Mouse (Mus musculus) hindbrain, embryonic 10.5 days (tissue): Measurements from ENCODE around the gene Cemip. TPM values are rescaled to one million over a fixed set of nuclear protein-coding genes. Genes with fewer than 3 reads are reported as not detected.

Experiments used
- DNase-seq: peaks from one replicate; pipeline ENCODE4 v3.0.0-alpha.2; 2017; ENCODE audit warnings: low spot score
- H3K27ac ChIP-seq: fragments of 300-500 bp; sonication (generic); 2 replicates; pipeline ENCODE4 v1.5.1; 2016; ENCODE audit warnings: mild to moderate bottlenecking, moderate library complexity
- H3K27me3 ChIP-seq: fragments of 300-500 bp; sonication (generic); 2 replicates; pipeline ENCODE4 v1.6.1; 2016; ENCODE audit warnings: mild to moderate bottlenecking; ENCODE audit not compliant: poor library complexity, insufficient read depth, severe bottlenecking
- H3K36me3 ChIP-seq: fragments of 300-500 bp; sonication (generic); 2 replicates; pipeline ENCODE4 v1.6.1; 2016; ENCODE audit warnings: mild to moderate bottlenecking, moderate library complexity
- H3K4me1 ChIP-seq: fragments of 300-500 bp; sonication (generic); replicated peaks from 2 replicates; pipeline ENCODE4 v1.6.1; 2016; ENCODE audit warnings: mild to moderate bottlenecking
- H3K4me3 ChIP-seq: fragments of 300-500 bp; sonication (generic); 2 replicates; pipeline ENCODE4 v1.5.1; 2016; ENCODE audit warnings: mild to moderate bottlenecking, moderate library complexity
- H3K9me3 ChIP-seq: fragments of 300-500 bp; sonication (generic); 2 replicates; pipeline ENCODE4 v1.6.1; 2016; ENCODE audit warnings: mild to moderate bottlenecking, moderate library complexity
- WGBS: fragments of 180-500 bp; shearing (Covaris S2); methylation state at CpG from one replicate; pipeline ENCODE4 v1.1.7; 2016; 5-methylcytosine and 5-hydroxymethylcytosine counted together
- polyA plus RNA-seq: library from polyadenylated mRNA; unstranded; fragments of >200 nt; fragmentation: Nextera tagmentation; extraction: Ambion mirVana; gene quantifications from 2 replicates; pipeline ENCODE4 v1.2.1, GENCODE M21; 2016

Cemip gene
- polyA plus RNA-seq, 1 experiment from 2014 or later, result 0.33 TPM

- Histone ChIP-seq H3K27me3 (peaks cover 45% of the 10 kb centered on the region), H3K27ac (no peak overlapping the region), H3K9me3 (no peaks in the 10 kb centered on the region), H3K4me1 (peaks cover 22% of the 10 kb centered on the region), H3K4me3 (no peak overlapping the region), H3K36me3 (no peaks in the 10 kb centered on the region)
- 82% methylated on average over 3 of the region's 3 CpGs for WGBS
- no peak for DNase-seq
These were observed 1.9 kb upstream of the Cemip start for GRCm38 (mm10) chr7:84088191-84088590.

- H3K27ac ChIP-seq, result no peak overlapping the region
- H3K4me1 ChIP-seq, result peaks cover 22% of the 10 kb centered on the region
- no peaks in the 10 kb centered on the region for H3K36me3 ChIP-seq
- WGBS, result 3% methylated on average over 39 of the region's 39 CpGs
- peak; percentile 68 for DNase-seq
- H3K9me3 ChIP-seq, result no peaks in the 10 kb centered on the region
- H3K4me3 ChIP-seq, result peak overlapping the region; percentile 61
- peaks cover 45% of the 10 kb centered on the region for H3K27me3 ChIP-seq
These were observed 1.0 kb downstream of the Cemip start for GRCm38 (mm10) chr7:84085049-84085945.

DNA sequence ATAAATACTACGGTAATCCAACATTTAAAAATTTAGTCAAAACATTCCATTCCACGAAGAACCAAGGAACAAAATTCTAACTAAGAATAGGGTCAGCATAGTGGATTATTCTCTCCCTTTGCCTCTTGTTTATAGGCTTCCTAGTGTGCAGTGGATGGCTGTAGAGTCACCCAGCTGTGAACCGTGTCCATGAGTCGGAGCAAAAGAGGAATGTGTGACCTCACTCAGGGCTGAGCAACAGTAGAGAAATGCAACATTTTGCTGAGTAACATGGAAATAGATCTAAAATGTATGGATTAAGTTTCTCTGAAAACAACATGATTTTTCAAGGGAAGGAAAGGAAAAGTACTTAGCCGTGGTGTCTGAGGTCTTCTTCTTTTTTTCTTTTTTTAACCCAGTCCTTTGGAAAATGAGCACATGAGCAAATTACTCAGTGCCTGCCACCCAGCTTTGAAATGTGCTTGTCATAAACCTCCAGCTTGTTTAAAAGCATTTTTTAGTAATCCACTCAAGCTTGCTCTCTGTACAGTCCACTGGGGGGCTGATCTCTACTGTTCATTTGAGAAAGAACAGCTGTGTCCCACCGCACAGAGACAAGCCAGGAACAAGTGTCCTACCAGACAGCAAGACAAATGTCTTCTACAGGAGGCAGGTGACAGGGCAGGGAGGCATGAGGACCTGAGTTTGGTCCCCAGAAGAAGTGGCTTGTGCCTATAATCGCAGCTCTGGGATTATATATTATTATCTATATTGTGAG is 8.9 kb downstream of the Cemip start:
- no peaks in the 10 kb centered on the region for H3K9me3 ChIP-seq
- no peak for DNase-seq
- no peak overlapping the region for H3K4me3 ChIP-seq
- H3K4me1 ChIP-seq, result no peaks in the 10 kb centered on the region
- 72% methylated on average over 7 of the region's 7 CpGs for WGBS
- no peaks in the 10 kb centered on the region for H3K36me3 ChIP-seq
- no peak overlapping the region for H3K27ac ChIP-seq
- H3K27me3 ChIP-seq, result no peaks in the 10 kb centered on the region

GRCm38 (mm10) chr7:84074266-84074665 is 12.0 kb downstream of the Cemip start:
- no peak overlapping the region for H3K27ac ChIP-seq
- DNase-seq, result no peak
- H3K4me3 ChIP-seq, result no peak overlapping the region
- H3K9me3 ChIP-seq, result no peaks in the 10 kb centered on the region
- 76% methylated on average over 8 of the region's 8 CpGs for WGBS
- no peaks in the 10 kb centered on the region for H3K27me3 ChIP-seq
- no peaks in the 10 kb centered on the region for H3K36me3 ChIP-seq
- no peaks in the 10 kb centered on the region for H3K4me1 ChIP-seq

DNA sequence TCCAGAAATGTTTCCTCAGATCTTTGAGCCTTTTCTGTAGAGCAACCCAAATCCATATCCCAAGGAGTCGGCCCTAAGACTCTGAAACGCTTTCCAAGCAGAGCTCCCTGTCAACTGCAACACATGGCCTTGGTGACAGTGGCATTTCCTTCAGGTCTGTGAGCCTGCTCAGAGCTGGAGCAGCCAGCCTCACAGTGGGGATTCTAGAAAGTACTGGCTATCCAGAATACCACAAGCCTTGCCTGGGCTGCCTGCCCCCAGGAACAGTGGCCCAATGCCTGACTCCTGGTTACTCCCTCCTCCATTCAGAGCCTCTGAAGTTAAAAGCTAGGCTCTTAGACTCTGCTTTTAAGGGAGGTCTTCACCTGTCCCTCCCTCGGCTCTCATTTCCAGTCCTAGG is 12.4 kb downstream of the Cemip start:
- Histone ChIP-seq H3K9me3 (no peaks in the 10 kb centered on the region), H3K4me1 (no peaks in the 10 kb centered on the region), H3K36me3 (no peaks in the 10 kb centered on the region), H3K27ac (no peak overlapping the region), H3K4me3 (no peak overlapping the region), H3K27me3 (no peaks in the 10 kb centered on the region)
- no peak for DNase-seq
- WGBS, result 79% methylated on average over 3 of the region's 3 CpGs

GRCm38 (mm10) chr7:84068931-84069330 is 17.4 kb downstream of the Cemip start:
- no peaks in the 10 kb centered on the region for H3K36me3 ChIP-seq
- no peak for DNase-seq
- no peaks in the 10 kb centered on the region for H3K9me3 ChIP-seq
- WGBS, result 78% methylated on average over 5 of the region's 5 CpGs
- no peaks in the 10 kb centered on the region for H3K4me1 ChIP-seq
- H3K4me3 ChIP-seq, result no peak overlapping the region
- H3K27me3 ChIP-seq, result no peaks in the 10 kb centered on the region
- H3K27ac ChIP-seq, result no peak overlapping the region; the same call in 1 of the 2 replicates

- no peak for DNase-seq
- WGBS, result 92% methylated on average over 7 of the region's 7 CpGs
- H3K27me3 ChIP-seq, result no peaks in the 10 kb centered on the region
These were observed 26.5 kb downstream of the Cemip start for GRCm38 (mm10) chr7:84059799-84060198.

DNA sequence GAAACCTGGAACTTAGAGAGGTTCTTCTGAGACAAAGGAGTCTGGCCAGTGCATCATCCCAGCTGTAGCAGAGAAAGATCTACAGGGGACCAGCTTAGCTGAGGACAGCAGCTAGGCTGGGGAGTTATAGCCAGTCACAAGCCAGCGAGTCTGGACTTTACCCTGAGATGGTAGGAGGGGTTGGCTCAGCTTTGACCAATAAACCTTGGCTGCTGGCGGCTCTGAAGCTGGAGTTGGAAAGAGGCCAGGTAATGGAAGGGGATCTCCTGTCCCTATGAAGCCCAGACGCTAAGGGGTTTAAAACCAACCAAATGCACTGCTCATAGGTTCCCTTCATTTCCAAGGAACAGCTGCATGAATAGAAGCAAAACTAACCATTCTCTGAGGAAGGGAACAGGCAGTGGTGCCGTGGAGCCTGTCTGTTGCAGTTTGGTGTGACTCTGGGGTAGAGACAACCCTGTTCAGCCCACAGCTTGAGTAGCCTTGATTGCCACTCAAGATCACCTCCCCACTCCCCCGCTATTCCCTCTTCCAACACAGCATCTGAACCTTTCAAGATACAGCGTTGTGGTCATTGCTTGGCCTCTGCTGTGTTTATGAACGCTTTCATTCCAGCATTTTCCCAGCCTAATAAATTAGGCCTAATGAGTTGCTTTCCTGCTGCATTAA is 30.2 kb downstream of the Cemip start:
- WGBS, result 85% methylated on average over 7 of the region's 7 CpGs
- Histone ChIP-seq H3K27me3 (no peaks in the 10 kb centered on the region), H3K9me3 (no peaks in the 10 kb centered on the region), H3K36me3 (no peaks in the 10 kb centered on the region), H3K4me3 (no peak overlapping the region), H3K27ac (no peak overlapping the region), H3K4me1 (no peaks in the 10 kb centered on the region)
- DNase-seq, result no peak

More at GRCm38 (mm10) chr7:84059799-84060198, 26.5 kb downstream of the Cemip start:
- Histone ChIP-seq H3K9me3 (no peaks in the 10 kb centered on the region), H3K4me3 (no peak overlapping the region), H3K27ac (no peak overlapping the region), H3K36me3 (no peaks in the 10 kb centered on the region), H3K4me1 (no peaks in the 10 kb centered on the region)

DNA sequence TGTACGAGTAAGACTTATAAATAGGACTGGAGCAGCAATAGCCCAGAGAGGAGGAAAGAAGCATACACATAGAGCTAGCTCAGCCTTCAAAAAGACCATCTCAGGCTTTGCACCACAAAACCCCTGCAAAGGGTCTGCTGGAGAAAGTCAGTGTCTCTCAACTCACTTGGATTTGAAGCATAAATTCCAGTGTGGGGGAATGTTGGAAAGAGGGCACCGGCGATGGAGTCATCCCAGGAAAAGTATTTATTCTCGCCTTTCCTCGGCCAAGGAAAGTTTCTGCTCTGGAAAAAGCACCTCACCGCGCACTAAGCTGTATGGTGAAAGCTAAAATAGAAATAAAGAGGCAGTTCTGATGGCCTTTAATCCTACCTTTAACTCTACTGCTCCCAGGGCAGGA is 32.4 kb downstream of the Cemip start:
- WGBS, result 92% methylated on average over 7 of the region's 7 CpGs
- no peaks in the 10 kb centered on the region for H3K27me3 ChIP-seq
- DNase-seq, result no peak
- H3K4me1 ChIP-seq, result no peaks in the 10 kb centered on the region
- no peak overlapping the region for H3K4me3 ChIP-seq
- H3K36me3 ChIP-seq, result no peaks in the 10 kb centered on the region
- no peak overlapping the region for H3K27ac ChIP-seq
- no peaks in the 10 kb centered on the region for H3K9me3 ChIP-seq

- Histone ChIP-seq H3K4me3 (no peak overlapping the region), H3K36me3 (no peaks in the 10 kb centered on the region), H3K27ac (no peak overlapping the region), H3K9me3 (no peaks in the 10 kb centered on the region), H3K4me1 (no peaks in the 10 kb centered on the region), H3K27me3 (no peaks in the 10 kb centered on the region)
- DNase-seq, result no peak
- WGBS, result 85% methylated on average over 4 of the region's 4 CpGs
These were observed 34.9 kb downstream of the Cemip start for GRCm38 (mm10) chr7:84051423-84051822.

- H3K9me3 ChIP-seq, result no peaks in the 10 kb centered on the region
- no peaks in the 10 kb centered on the region for H3K27me3 ChIP-seq
- H3K4me1 ChIP-seq, result no peaks in the 10 kb centered on the region; the same call in 1 of the 2 replicates
- WGBS, result 86% methylated on average over 4 of the region's 4 CpGs
- H3K4me3 ChIP-seq, result no peak overlapping the region
- no peaks in the 10 kb centered on the region for H3K36me3 ChIP-seq
- DNase-seq, result no peak
- no peak overlapping the region for H3K27ac ChIP-seq
These were observed 40.8 kb downstream of the Cemip start for GRCm38 (mm10) chr7:84045546-84045945.

DNA sequence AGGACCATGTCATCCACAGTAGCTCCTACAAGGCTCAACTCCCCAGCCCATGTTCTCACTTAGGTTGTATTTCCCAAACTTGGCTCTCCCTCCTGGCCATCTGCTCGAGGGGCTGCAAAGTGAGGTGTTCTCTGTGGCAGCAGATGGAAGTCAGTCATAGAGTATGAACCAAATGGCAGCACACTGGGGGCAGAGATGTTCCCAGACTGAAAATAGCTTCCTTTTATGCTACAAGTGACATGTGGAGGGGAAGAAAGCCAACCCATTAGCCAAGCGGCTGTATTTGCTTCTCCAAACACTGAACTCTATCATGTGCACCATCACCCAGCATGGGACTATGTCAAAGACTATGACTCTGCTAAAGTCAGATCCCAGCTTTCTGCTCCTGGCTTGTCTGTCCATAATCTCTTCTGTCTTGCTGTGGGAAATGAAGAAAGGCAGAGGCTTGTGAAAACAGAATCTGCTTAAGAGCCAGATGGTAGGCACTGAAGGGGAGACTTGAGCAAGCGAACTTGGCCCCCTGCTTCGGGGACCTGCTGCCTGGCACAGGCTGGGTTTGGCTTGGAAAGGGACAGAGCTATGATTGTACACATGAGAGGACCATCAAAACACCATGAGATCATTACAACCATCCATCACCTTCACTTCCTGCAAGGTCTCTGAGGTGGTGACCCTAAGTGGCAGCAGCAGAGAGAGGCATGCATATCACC is 41.6 kb downstream of the Cemip start:
- no peak overlapping the region for H3K27ac ChIP-seq
- no peaks in the 10 kb centered on the region for H3K36me3 ChIP-seq
- H3K4me3 ChIP-seq, result no peak overlapping the region
- H3K27me3 ChIP-seq, result no peaks in the 10 kb centered on the region
- DNase-seq, result no peak
- no peaks in the 10 kb centered on the region for H3K9me3 ChIP-seq
- H3K4me1 ChIP-seq, result peaks cover 5% of the 10 kb centered on the region
- WGBS, result 79% methylated on average over 4 of the region's 4 CpGs
